Mouse (Mus musculus): ENCODE measurements at regions not wholly inside any gene's neighbourhood (a gene's known extent, or its start where the extent isn't known, plus 50 kb on each side); places are given as distances from the start of the nearest gene placed in this dataset.
A peak's percentile ranks its signal among the peaks of the same experiment; 100 is the strongest.

GRCm38 (mm10) chr13:107113949-107114690 lies 92.2 kb upstream of the Kif2a start:
- Histone ChIP-seq H3K4me3 (no peak overlapping the region), H3K27ac (no peak overlapping the region), H3K4me1 (replicated peaks) (peaks cover 4% of the 10 kb centered on the region), H3K4me2 (no peak overlapping the region), H3K9ac (no peak overlapping the region), H3K9me3 (no peaks in the 10 kb centered on the region), H3K27me3 (no peaks in the 10 kb centered on the region), H3K36me3 (no peaks in the 10 kb centered on the region)
- ATAC-seq (ENCODE audit: low FRiP score): peak; percentile 72
- WGBS: 60% methylated on average over 22 of the region's 22 CpGs

- Histone ChIP-seq H3K4me3 (no peak overlapping the region), H3K27me3 (no peaks in the 10 kb centered on the region), H3K36me3 (no peaks in the 10 kb centered on the region), H3K4me1 (replicated peaks) (peaks cover 7% of the 10 kb centered on the region), H3K9me3 (no peaks in the 10 kb centered on the region), H3K27ac (peak overlapping the region; percentile 1; the same call in 1 of the 2 replicates), H3K9ac (no peak overlapping the region), H3K4me2 (0 out of 2 replicates have a peak overlapping the region, but pooled peaks have one; percentile 17)
- no peak for ATAC-seq (ENCODE audit: low FRiP score)
- WGBS: 52% methylated on average over 5 of the region's 5 CpGs
These were observed 86.1 kb upstream of the Kif2a start for GRCm38 (mm10) chr13:107108045-107108444.

- ATAC-seq (ENCODE audit: low FRiP score): 0 out of 2 replicates have a peak, but pooled peaks have one; percentile 45
- 54% methylated on average over 9 of the region's 9 CpGs for WGBS
These were observed 85.6 kb upstream of the Kif2a start for GRCm38 (mm10) chr13:107107572-107107971.

DNA sequence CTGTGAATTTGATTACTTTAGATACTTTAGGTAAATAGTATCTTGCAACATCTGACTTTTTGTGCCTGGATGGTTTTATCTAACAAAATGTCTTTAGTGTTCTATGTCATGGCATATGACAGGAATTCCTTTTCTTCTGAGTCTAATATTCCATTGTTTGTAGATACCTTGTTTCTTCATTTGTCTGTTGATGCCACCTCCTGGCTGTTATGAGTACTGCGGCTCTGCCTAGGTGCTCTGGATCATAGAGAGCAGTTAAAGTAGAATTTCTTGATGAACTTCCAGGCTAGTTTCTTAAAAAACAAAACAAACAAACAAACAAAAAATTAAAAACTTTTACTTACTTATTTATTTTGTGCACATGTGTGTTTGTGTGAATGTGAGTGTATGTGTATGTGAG lies 83.6 kb upstream of the Kif2a start:
- ATAC-seq (ENCODE audit: low FRiP score): no peak
- H3K4me1 ChIP-seq (replicated peaks): peaks cover 7% of the 10 kb centered on the region
- no peaks in the 10 kb centered on the region for H3K9me3 ChIP-seq
- no peak overlapping the region for H3K4me2 ChIP-seq
- WGBS: 68% methylated on average over 1 of the region's 1 CpGs
- H3K9ac ChIP-seq: no peak overlapping the region
- H3K27me3 ChIP-seq: no peaks in the 10 kb centered on the region
- H3K4me3 ChIP-seq: no peak overlapping the region
- H3K36me3 ChIP-seq: no peaks in the 10 kb centered on the region
- H3K27ac ChIP-seq: no peak overlapping the region

More at GRCm38 (mm10) chr13:107107572-107107971, 85.6 kb upstream of the Kif2a start:
- Histone ChIP-seq H3K27ac (no peak overlapping the region), H3K36me3 (no peaks in the 10 kb centered on the region), H3K9me3 (no peaks in the 10 kb centered on the region), H3K9ac (no peak overlapping the region), H3K4me1 (replicated peaks) (peaks cover 7% of the 10 kb centered on the region), H3K4me3 (no peak overlapping the region), H3K4me2 (0 out of 2 replicates have a peak overlapping the region, but pooled peaks have one; percentile 15), H3K27me3 (no peaks in the 10 kb centered on the region)

- WGBS: 30% methylated on average over 13 of the region's 13 CpGs
- Histone ChIP-seq H3K9me3 (no peaks in the 10 kb centered on the region), H3K27me3 (no peaks in the 10 kb centered on the region), H3K9ac (no peak overlapping the region), H3K4me3 (no peak overlapping the region), H3K4me1 (replicated peaks) (no peaks in the 10 kb centered on the region), H3K27ac (no peak overlapping the region), H3K4me2 (0 out of 2 replicates have a peak overlapping the region, but pooled peaks have one; percentile 13), H3K36me3 (no peaks in the 10 kb centered on the region)
- ATAC-seq (ENCODE audit: low FRiP score): peak; percentile 46; the same call in 1 of the 2 replicates
These were observed 79.7 kb upstream of the Kif2a start for GRCm38 (mm10) chr13:107101598-107101997.

DNA sequence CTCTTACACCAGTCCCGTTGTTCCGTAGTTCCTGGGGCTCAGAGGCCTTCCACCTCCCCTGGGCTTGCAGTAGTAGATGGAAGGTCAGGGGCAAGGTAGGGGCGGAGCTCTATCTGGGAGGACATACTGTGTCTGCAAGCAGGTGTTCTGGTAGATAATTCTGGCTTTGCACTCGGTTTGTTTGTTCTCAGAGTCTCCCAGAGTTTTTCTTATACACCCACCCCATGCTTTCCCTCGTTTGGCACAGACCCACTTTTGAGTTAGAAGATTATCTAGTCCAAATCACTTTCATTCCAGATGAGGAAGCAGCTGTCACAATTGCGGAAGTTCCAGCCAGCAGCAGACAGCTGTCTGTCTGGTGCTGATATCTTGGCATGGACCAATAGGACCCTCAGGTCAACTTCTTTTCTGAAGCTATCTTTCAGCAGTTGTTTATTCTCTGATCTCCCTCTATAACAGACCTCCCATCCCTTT lies 79.0 kb upstream of the Kif2a start:
- Histone ChIP-seq H3K4me3 (no peak overlapping the region), H3K27me3 (no peaks in the 10 kb centered on the region), H3K9me3 (no peaks in the 10 kb centered on the region), H3K9ac (no peak overlapping the region), H3K4me2 (no peak overlapping the region), H3K36me3 (no peaks in the 10 kb centered on the region), H3K4me1 (replicated peaks) (no peaks in the 10 kb centered on the region), H3K27ac (no peak overlapping the region)
- 82% methylated on average over 6 of the region's 6 CpGs for WGBS
- ATAC-seq (ENCODE audit: low FRiP score): no peak; the same call in 1 of the 2 replicates

DNA sequence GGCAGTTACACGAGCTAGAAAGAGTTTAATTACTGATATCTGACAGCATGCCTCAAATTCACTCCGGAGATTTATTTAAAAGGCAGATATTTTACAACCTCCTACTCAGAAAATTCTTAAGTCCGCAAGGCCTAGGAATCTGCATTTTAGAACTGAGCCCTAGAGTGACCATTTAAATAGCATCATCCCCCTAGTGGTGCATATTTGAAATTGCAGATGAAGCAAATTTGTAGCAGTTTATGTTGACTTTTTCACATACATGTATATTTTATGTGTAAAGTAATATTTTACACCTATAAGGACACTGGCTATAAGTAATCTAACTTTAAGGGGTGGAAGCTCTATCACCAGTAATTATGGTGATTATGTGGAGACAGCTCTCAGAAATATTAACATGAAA lies 78.2 kb upstream of the Kif2a start:
- Histone ChIP-seq H3K36me3 (no peaks in the 10 kb centered on the region), H3K4me1 (replicated peaks) (no peaks in the 10 kb centered on the region), H3K4me2 (no peak overlapping the region), H3K9ac (no peak overlapping the region), H3K27ac (no peak overlapping the region), H3K9me3 (no peaks in the 10 kb centered on the region), H3K27me3 (no peaks in the 10 kb centered on the region), H3K4me3 (no peak overlapping the region)
- ATAC-seq (ENCODE audit: low FRiP score): 0 out of 2 replicates have a peak, but pooled peaks have one; percentile 41
- WGBS: 72% methylated on average over 3 of the region's 3 CpGs

DNA sequence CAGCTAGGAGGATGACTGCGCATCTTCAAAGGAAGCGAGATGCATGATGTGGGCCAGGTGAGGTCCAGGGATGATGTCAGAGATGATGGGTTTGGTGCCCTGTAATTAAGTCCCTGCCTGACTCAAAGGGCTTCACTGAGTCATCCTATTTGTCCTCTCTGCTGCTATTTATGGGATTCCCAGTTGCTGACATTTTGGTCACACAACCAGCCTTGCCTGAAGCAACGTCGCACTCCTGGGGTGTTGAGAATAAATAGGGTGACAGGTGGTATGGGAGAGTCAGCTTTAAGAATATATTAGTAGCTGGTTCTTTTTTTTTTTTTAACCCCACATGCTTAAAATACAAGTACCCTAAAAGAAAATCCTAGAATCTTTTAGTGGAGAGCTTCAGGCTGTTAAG lies 75.1 kb upstream of the Kif2a start:
- no peaks in the 10 kb centered on the region for H3K4me1 ChIP-seq (replicated peaks)
- H3K9me3 ChIP-seq: no peaks in the 10 kb centered on the region
- no peaks in the 10 kb centered on the region for H3K27me3 ChIP-seq
- no peak for ATAC-seq (ENCODE audit: low FRiP score)
- no peak overlapping the region for H3K27ac ChIP-seq
- no peak overlapping the region for H3K4me3 ChIP-seq
- H3K36me3 ChIP-seq: no peaks in the 10 kb centered on the region
- WGBS: 96% methylated on average over 4 of the region's 4 CpGs
- no peak overlapping the region for H3K4me2 ChIP-seq
- no peak overlapping the region for H3K9ac ChIP-seq

DNA sequence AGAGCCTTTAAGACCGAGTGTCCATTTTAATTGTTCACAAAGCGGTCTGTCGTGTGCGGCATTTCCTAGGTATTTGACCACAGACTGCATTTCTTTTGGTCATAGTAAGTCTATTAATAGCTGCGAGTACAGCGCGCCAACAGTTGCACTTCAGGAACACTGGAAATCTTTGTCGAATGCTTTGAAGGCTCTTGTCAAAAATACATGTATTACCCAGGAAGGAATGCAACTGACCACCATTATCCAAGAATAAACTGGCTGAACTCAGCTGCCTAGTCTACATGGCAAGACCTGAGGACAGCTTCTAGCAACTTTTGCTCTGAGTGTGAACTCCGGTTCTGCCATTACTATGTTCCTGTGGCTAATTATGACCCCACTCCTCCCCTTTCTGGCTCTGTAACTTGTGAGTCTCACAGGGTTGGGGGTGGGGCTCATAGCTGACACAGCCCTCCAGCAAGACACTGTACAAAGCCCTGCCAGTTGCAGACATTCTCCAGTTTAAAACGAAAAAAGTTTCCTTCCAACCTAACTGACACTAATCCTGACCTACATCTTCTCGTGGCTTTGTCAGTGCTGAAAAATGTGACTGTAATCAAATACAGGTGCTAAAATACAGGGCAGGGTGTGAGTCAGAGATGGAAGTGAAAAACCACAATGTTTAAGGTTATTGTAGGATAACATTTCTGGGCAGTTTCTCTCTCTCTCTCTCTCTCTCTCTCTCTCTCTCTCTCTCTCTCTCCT lies 73.2 kb upstream of the Kif2a start:
- H3K36me3 ChIP-seq: no peaks in the 10 kb centered on the region
- no peaks in the 10 kb centered on the region for H3K4me1 ChIP-seq (replicated peaks)
- H3K9me3 ChIP-seq: no peaks in the 10 kb centered on the region
- H3K9ac ChIP-seq: no peak overlapping the region
- ATAC-seq (ENCODE audit: low FRiP score): no peak
- H3K4me2 ChIP-seq: no peak overlapping the region
- H3K4me3 ChIP-seq: no peak overlapping the region
- no peak overlapping the region for H3K27ac ChIP-seq
- WGBS: 81% methylated on average over 11 of the region's 11 CpGs
- H3K27me3 ChIP-seq: no peaks in the 10 kb centered on the region

DNA sequence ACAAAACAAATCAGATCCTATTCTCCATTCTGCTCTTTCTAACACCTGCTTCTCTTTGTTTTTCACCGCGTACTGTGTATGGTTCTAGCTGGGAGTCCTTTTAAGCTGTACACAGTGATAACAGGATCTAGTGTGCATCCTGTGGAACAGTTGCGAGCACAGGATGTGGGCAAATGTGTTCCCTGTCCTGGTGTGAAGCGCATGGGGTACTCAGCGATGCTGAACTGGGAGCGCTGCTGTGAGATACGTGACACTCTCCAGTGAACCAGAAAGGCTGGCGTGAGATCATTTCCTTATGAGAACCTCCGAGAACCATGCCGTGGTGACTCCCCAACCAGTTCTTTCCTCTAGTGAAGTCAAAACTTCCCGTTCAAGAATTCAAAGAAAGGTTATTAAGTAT lies 72.6 kb upstream of the Kif2a start:
- Histone ChIP-seq H3K9ac (no peak overlapping the region), H3K4me2 (no peak overlapping the region), H3K9me3 (no peaks in the 10 kb centered on the region), H3K36me3 (no peaks in the 10 kb centered on the region), H3K4me3 (no peak overlapping the region), H3K4me1 (replicated peaks) (no peaks in the 10 kb centered on the region), H3K27me3 (no peaks in the 10 kb centered on the region), H3K27ac (no peak overlapping the region)
- ATAC-seq (ENCODE audit: low FRiP score): no peak
- WGBS: 86% methylated on average over 11 of the region's 11 CpGs

DNA sequence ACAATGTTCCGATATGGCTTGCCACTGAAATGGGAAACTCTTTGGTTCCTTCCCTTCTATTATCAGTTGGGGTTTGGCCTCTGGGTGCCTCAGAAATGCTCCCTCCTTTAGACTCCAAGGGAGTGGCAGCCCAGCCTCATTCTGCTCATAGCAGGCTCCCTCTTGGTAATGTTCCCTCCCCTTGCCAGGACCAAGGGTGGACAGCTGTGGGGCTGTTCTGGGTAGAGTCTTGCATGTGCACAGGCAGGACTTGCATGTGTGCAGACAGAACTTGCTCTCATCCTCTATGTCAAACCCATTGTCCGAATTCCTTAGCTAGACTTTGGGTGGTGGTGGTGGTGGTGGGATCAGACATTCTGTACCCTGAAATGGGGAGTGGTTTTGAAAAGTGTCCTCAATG lies 71.8 kb upstream of the Kif2a start:
- Histone ChIP-seq H3K27me3 (no peaks in the 10 kb centered on the region), H3K9me3 (no peaks in the 10 kb centered on the region), H3K27ac (no peak overlapping the region), H3K9ac (no peak overlapping the region), H3K4me3 (no peak overlapping the region), H3K36me3 (no peaks in the 10 kb centered on the region), H3K4me2 (no peak overlapping the region), H3K4me1 (replicated peaks) (no peaks in the 10 kb centered on the region)
- no peak for ATAC-seq (ENCODE audit: low FRiP score)
- 95% methylated on average over 2 of the region's 2 CpGs for whole genome bisulfite sequencing

- H3K27me3 ChIP-seq: no peaks in the 10 kb centered on the region
- H3K4me2 ChIP-seq: no peak overlapping the region
- no peak overlapping the region for H3K4me3 ChIP-seq
- H3K27ac ChIP-seq: no peak overlapping the region
- ATAC-seq (ENCODE audit: low FRiP score): no peak
- H3K36me3 ChIP-seq: no peaks in the 10 kb centered on the region
- no peaks in the 10 kb centered on the region for H3K4me1 ChIP-seq (replicated peaks)
- no peaks in the 10 kb centered on the region for H3K9me3 ChIP-seq
- no peak overlapping the region for H3K9ac ChIP-seq
- 55% methylated on average over 1 of the region's 1 CpGs for WGBS
These were observed 66.3 kb upstream of the Kif2a start for GRCm38 (mm10) chr13:107088198-107088597.
